Mouse (Mus musculus): ENCODE data around the gene St3gal2. TPM values are rescaled to one million over a fixed set of nuclear protein-coding genes. Genes with fewer than 3 reads are reported as not detected.

Gene St3gal2
- total and polyA plus RNA-seq, 3 experiments: 16.9 to 44.5 (median 17.0) TPM

GRCm38 (mm10) chr8:110954776-110955175 is 35.1 kb downstream of the St3gal2 start:
- peak overlapping the region; percentile 59 for H3K4me2 ChIP-seq (ENCODE audit: insufficient read depth, low read depth, poor library complexity, severe bottlenecking)
- peaks cover 45 to 67% of the 10 kb centered on the region in 2 experiments for H3K36me3 ChIP-seq (replicated peaks in 1 of 2; ENCODE audit: control insufficient read depth in 1 of 2, insufficient read depth in 1 of 2, low read length in 1 of 2)
- peaks cover 26 to 69% of the 10 kb centered on the region in 2 experiments for H3K4me1 ChIP-seq (ENCODE audit: control insufficient read depth in 1 of 2, insufficient read depth in 2 of 2)
- peak; percentile 85 for TF ChIP-seq BHLHE40 (IDR thresholded peaks at IDR 0.05; ENCODE audit: low read depth, low read length)
- peak; percentile 75 for TF ChIP-seq JUN (IDR thresholded peaks at IDR 0.05; ENCODE audit: insufficient read depth, low read depth, low read length)
- peak; percentile 77; the same call in 1 of the 2 replicates for TF ChIP-seq MAFK (IDR thresholded peaks at IDR 0.05; ENCODE audit: insufficient replicate concordance, low read length)
- TF ChIP-seq SIN3A (IDR thresholded peaks at IDR 0.05; ENCODE audit: low read length): peak; percentile 90
- TF ChIP-seq NELFE (IDR thresholded peaks at IDR 0.05; ENCODE audit: low read depth, low read length): no peak; the same call in 1 of the 2 replicates
- peak; percentile 68 for TF ChIP-seq POLR2A (IDR thresholded peaks at IDR 0.05; ENCODE audit: low read depth, low read length)
- TF ChIP-seq ETS1 (conservative IDR thresholded peaks at IDR 0.05; ENCODE audit: low read depth, low read length): peak; percentile 93
- TF ChIP-seq GABPA (IDR thresholded peaks at IDR 0.05; ENCODE audit: insufficient replicate concordance, low read depth, low read length): no peak
- TF ChIP-seq TBP (conservative IDR thresholded peaks at IDR 0.05; ENCODE audit: low read depth, low read length): peak; percentile 77
- TF ChIP-seq MAX (IDR thresholded peaks at IDR 0.05; ENCODE audit: low read length): peak; percentile 91
- peak; percentile 41 for TF ChIP-seq SMC3 (IDR thresholded peaks at IDR 0.05; ENCODE audit: low read depth, low read length)
- TF ChIP-seq ZKSCAN1 (IDR thresholded peaks at IDR 0.05; ENCODE audit: borderline replicate concordance, low read depth, low read length): no peak
- TF ChIP-seq HCFC1 (IDR thresholded peaks at IDR 0.05; ENCODE audit: low read depth, low read length): peak; percentile 49
- peak; percentile 82 for TF ChIP-seq CHD2 (IDR thresholded peaks at IDR 0.05; ENCODE audit: low read length)
- TF ChIP-seq MEF2A (IDR thresholded peaks at IDR 0.05; ENCODE audit: borderline replicate concordance, low read depth, low read length): peak; percentile 88
- peak; percentile 80; the same call in 1 of the 2 replicates for TF ChIP-seq MXI1 (IDR thresholded peaks at IDR 0.05; ENCODE audit: low read depth, low read length)
- TF ChIP-seq CHD1 (IDR thresholded peaks at IDR 0.05; ENCODE audit: low read depth, low read length): peak; percentile 75; the same call in 1 of the 2 replicates
- TF ChIP-seq TCF12 (IDR thresholded peaks at IDR 0.05; ENCODE audit: low read depth, low read length): peak; percentile 98
- TF ChIP-seq POLR2AphosphoS2 (IDR thresholded peaks at IDR 0.05; ENCODE audit: low read depth, low read length): no peak
- TF ChIP-seq NRF1 (IDR thresholded peaks at IDR 0.05; ENCODE audit: low read depth, low read length): 0 out of 2 replicates have a peak, but pooled peaks have one; percentile 31
- no peak for TF ChIP-seq E2F4 (IDR thresholded peaks at IDR 0.05; ENCODE audit: insufficient replicate concordance, low read depth, low read length)
- TF ChIP-seq KAT2A (IDR thresholded peaks at IDR 0.05; ENCODE audit: insufficient replicate concordance, low read length): 0 out of 2 replicates have a peak, but pooled peaks have one; percentile 54
- peak; percentile 79 for TF ChIP-seq JUND (conservative IDR thresholded peaks at IDR 0.05; ENCODE audit: low read depth, low read length)
- TF ChIP-seq USF2 (conservative IDR thresholded peaks at IDR 0.05; ENCODE audit: low read depth, low read length): no peak
- peak; percentile 68 for TF ChIP-seq ZMIZ1 (IDR thresholded peaks at IDR 0.05; ENCODE audit: low read depth, low read length)
- no peak for TF ChIP-seq ZNF384 (IDR thresholded peaks at IDR 0.05; ENCODE audit: low read depth, low read length)
- peak; percentile 27 for TF ChIP-seq RAD21 (IDR thresholded peaks at IDR 0.05; ENCODE audit: low read depth, low read length)
- TF ChIP-seq MAZ (IDR thresholded peaks at IDR 0.05; ENCODE audit: low read depth, low read length): no peak
- TF ChIP-seq IRF4 (IDR thresholded peaks at IDR 0.05; ENCODE audit: low read depth, low read length): peak; percentile 98
- peak; percentile 97 for TF ChIP-seq MYC (IDR thresholded peaks at IDR 0.05; ENCODE audit: low read depth, low read length)
- no peak for TF ChIP-seq ZC3H11A (IDR thresholded peaks at IDR 0.05; ENCODE audit: low read depth, low read length)
- TF ChIP-seq PAX5 (IDR thresholded peaks at IDR 0.05; ENCODE audit: low read length): no peak
- no peak for TF ChIP-seq CTCF (conservative IDR thresholded peaks at IDR 0.05 in 1 of 2, IDR thresholded peaks at IDR 0.05 in 1 of 2; ENCODE audit: low read depth in 2 of 2, low read length in 2 of 2)
- peak; percentile 46; the same call in 1 of the 2 replicates for TF ChIP-seq ELF1 (IDR thresholded peaks at IDR 0.05; ENCODE audit: low read depth, low read length)
- TF ChIP-seq USF1 (IDR thresholded peaks at IDR 0.05; ENCODE audit: low read depth, low read length): no peak
- TF ChIP-seq RCOR1 (conservative IDR thresholded peaks at IDR 0.05; ENCODE audit: low read depth, low read length): peak; percentile 94
- no peak for TF ChIP-seq UBTF (IDR thresholded peaks at IDR 0.05; ENCODE audit: low read depth, low read length)
- TF ChIP-seq EP300 (IDR thresholded peaks at IDR 0.05; ENCODE audit: low read length): peak; percentile 99
- in situ Hi-C loops (cut with MboI; ENCODE audit: low pct_ligation_motif_present, low pct_unique_long_range_greater_than_20kb, low sequenced_read_pairs): no loop called here
- H3K27me3 ChIP-seq (replicated peaks): no peaks in the 10 kb centered on the region
- H3K79me2 ChIP-seq (replicated peaks; ENCODE audit: control insufficient read depth, extremely low read depth, insufficient read depth, poor library complexity, severe bottlenecking): peaks cover 34% of the 10 kb centered on the region
- dilution Hi-C loops (cut with MboI; ENCODE audit: extremely low pct_ligation_motif_present, extremely low pct_unique_long_range_greater_than_20kb, low sequenced_read_pairs): no loop called here
- peak overlapping the region; percentile 80 for H3K27ac ChIP-seq (ENCODE audit: insufficient read depth, low read depth)
- peak; percentile 91 for DNase-seq (ENCODE audit: extremely low read depth)
- peaks cover 2% of the 10 kb centered on the region for H3K9me3 ChIP-seq (replicated peaks; ENCODE audit: low read length)
- H3K9ac ChIP-seq (ENCODE audit: insufficient read depth, low read depth): peak overlapping the region; percentile 43
- peak overlapping the region in 1 of 3 experiments; percentile 19 for H3K4me3 ChIP-seq (replicated peaks in 1 of 3; ENCODE audit: low read depth in 2 of 3, low read length in 2 of 3, poor library complexity in 1 of 3)
